Mouse (Mus musculus) intestine, embryonic 15.5 days (tissue): ENCODE data around the gene Emc3. TPM values are rescaled to one million over a fixed set of nuclear protein-coding genes. Genes with fewer than 3 reads are reported as not detected.
A peak's percentile ranks its signal among the peaks of the same experiment; 100 is the strongest.

ENCODE experiments used
- ATAC-seq: fragments of 200-750 bp; cut with Nextera tagmentation; 2 replicates; pipeline ENCODE4 v1.8.0; 2017; ENCODE audit warnings: moderate TSS enrichment, moderate library complexity
- H3K27ac ChIP-seq: fragments of 300-500 bp; sonication (generic); 2 replicates; pipeline ENCODE4 v1.5.1; 2015; ENCODE audit warnings: mild to moderate bottlenecking, inconsistent platforms
- H3K27me3 ChIP-seq: fragments of 300-500 bp; sonication (generic); replicated peaks from 2 replicates; pipeline ENCODE4 v1.6.1; 2015; ENCODE audit warnings: inconsistent platforms
- H3K36me3 ChIP-seq: fragments of 300-500 bp; sonication (generic); 2 replicates; pipeline ENCODE4 v1.6.1; 2015; ENCODE audit warnings: inconsistent platforms
- H3K4me1 ChIP-seq: fragments of 300-500 bp; sonication (generic); replicated peaks from 2 replicates; pipeline ENCODE4 v1.6.1; 2015; ENCODE audit warnings: inconsistent platforms
- H3K4me2 ChIP-seq: fragments of 300-500 bp; sonication (generic); replicated peaks from 2 replicates; pipeline ENCODE4 v1.6.1; 2015; ENCODE audit warnings: mild to moderate bottlenecking, inconsistent platforms
- H3K4me3 ChIP-seq: fragments of 300-500 bp; sonication (generic); replicated peaks from 2 replicates; pipeline ENCODE4 v1.5.1; 2015; ENCODE audit warnings: inconsistent platforms
- H3K9ac ChIP-seq: fragments of 300-500 bp; sonication (generic); 2 replicates; pipeline ENCODE4 v1.6.1; 2015; ENCODE audit warnings: inconsistent platforms
- H3K9me3 ChIP-seq: fragments of 300-500 bp; sonication (generic); 2 replicates; pipeline ENCODE4 v1.6.1; 2016; ENCODE audit warnings: inconsistent platforms
- WGBS: fragments of 180-500 bp; shearing (Covaris S2); methylation state at CpG from one replicate; pipeline ENCODE4 v1.1.7; 2015; 5-methylcytosine and 5-hydroxymethylcytosine counted together
- polyA plus RNA-seq: library from polyadenylated mRNA; unstranded; fragments of >200 nt; fragmentation: Nextera tagmentation; extraction: Ambion mirVana; gene quantifications from 2 replicates; pipeline ENCODE4 v1.2.1, GENCODE M21; 2015

Gene Emc3
- polyA plus RNA-seq, 1 experiment from 2014 or later: 88.3 TPM

GRCm38 (mm10) chr6:113514600-113514999, 16.9 kb downstream of the Emc3 start:
- no peaks in the 10 kb centered on the region for H3K4me1 ChIP-seq
- no peak overlapping the region for H3K9ac ChIP-seq
- H3K4me3 ChIP-seq: no peak overlapping the region
- H3K4me2 ChIP-seq: no peak overlapping the region
- WGBS: 96% methylated on average over 3 of the region's 3 CpGs
- peaks cover 55% of the 10 kb centered on the region for H3K36me3 ChIP-seq
- H3K27me3 ChIP-seq: no peaks in the 10 kb centered on the region
- no peak for ATAC-seq
- H3K9me3 ChIP-seq: no peaks in the 10 kb centered on the region
- no peak overlapping the region for H3K27ac ChIP-seq

DNA sequence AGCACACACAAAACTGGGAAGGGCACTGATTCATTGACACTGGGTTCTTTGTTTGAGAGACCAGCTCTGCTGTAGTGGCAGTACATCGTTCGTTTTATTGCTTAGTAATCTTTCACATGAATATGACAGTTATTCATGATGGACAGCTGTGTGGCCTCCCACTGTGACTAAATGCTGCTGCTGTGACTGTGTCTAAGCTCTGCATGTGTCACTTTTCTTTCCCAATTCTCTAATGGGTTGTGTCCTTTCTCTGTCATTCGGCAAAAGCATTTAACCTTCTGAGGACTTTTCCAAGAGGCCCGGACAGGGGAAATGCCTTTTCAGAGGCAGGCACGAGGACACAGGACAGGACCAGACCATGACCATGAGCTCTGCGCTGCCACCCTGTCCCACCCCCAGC, 17.5 kb downstream of the Emc3 start:
- no peaks in the 10 kb centered on the region for H3K9me3 ChIP-seq
- no peak overlapping the region for H3K4me3 ChIP-seq
- H3K4me1 ChIP-seq: no peaks in the 10 kb centered on the region
- no peak overlapping the region for H3K27ac ChIP-seq
- H3K27me3 ChIP-seq: no peaks in the 10 kb centered on the region
- peaks cover 49% of the 10 kb centered on the region for H3K36me3 ChIP-seq
- ATAC-seq: peak; percentile 20; the same call in 1 of the 2 replicates
- H3K9ac ChIP-seq: no peak overlapping the region
- H3K4me2 ChIP-seq: no peak overlapping the region
- WGBS: 87% methylated on average over 6 of the region's 6 CpGs

DNA sequence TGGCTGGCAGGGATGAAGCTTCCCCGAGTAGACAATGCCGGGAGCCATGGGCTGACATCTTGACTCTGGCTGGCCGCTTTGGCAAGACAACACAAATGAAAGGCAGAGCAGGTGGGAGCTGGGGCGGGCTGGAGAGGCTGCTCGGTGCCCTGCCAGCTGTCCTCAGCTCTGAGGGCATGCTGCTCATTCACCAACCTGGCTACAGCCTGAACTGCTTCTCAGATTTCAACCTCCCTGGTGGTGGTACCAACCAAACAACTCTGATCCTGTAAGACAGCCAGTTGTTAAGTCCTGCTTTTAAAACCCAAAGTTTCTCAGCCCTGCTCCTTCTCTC, 22.5 kb downstream of the Emc3 start:
- 41% methylated on average over 5 of the region's 5 CpGs for WGBS
- no peak overlapping the region for H3K9ac ChIP-seq
- H3K9me3 ChIP-seq: no peaks in the 10 kb centered on the region
- 0 out of 2 replicates have a peak, but pooled peaks cover 9% of the 10 kb centered on the region for H3K36me3 ChIP-seq
- H3K27ac ChIP-seq: no peak overlapping the region
- H3K4me1 ChIP-seq: no peaks in the 10 kb centered on the region
- H3K4me2 ChIP-seq: no peak overlapping the region
- H3K4me3 ChIP-seq: no peak overlapping the region
- no peaks in the 10 kb centered on the region for H3K27me3 ChIP-seq
- no peak for ATAC-seq

- H3K27ac ChIP-seq: no peak overlapping the region
- H3K9me3 ChIP-seq: no peaks in the 10 kb centered on the region
- H3K9ac ChIP-seq: no peak overlapping the region
- H3K4me2 ChIP-seq: no peak overlapping the region
- no peaks in the 10 kb centered on the region for H3K4me1 ChIP-seq
- H3K27me3 ChIP-seq: no peaks in the 10 kb centered on the region
- 66% methylated on average over 7 of the region's 7 CpGs for WGBS
- H3K36me3 ChIP-seq: 0 out of 2 replicates have a peak, but pooled peaks cover 4% of the 10 kb centered on the region
- no peak for ATAC-seq
- H3K4me3 ChIP-seq: no peak overlapping the region
Observed at GRCm38 (mm10) chr6:113508272-113508946, 23.0 kb downstream of the Emc3 start.

GRCm38 (mm10) chr6:113507130-113507529, 24.3 kb downstream of the Emc3 start:
- Histone ChIP-seq H3K9ac (no peak overlapping the region), H3K27me3 (no peaks in the 10 kb centered on the region), H3K9me3 (no peaks in the 10 kb centered on the region), H3K36me3 (no peaks in the 10 kb centered on the region), H3K4me3 (no peak overlapping the region), H3K4me2 (no peak overlapping the region), H3K4me1 (no peaks in the 10 kb centered on the region), H3K27ac (no peak overlapping the region)
- no peak for ATAC-seq

- Histone ChIP-seq H3K36me3 (no peaks in the 10 kb centered on the region), H3K9me3 (no peaks in the 10 kb centered on the region), H3K4me1 (peaks cover 6% of the 10 kb centered on the region), H3K4me3 (no peak overlapping the region), H3K9ac (no peak overlapping the region), H3K27me3 (peaks cover 13% of the 10 kb centered on the region), H3K4me2 (no peak overlapping the region), H3K27ac (no peak overlapping the region)
- ATAC-seq: no peak
- WGBS: 88% methylated on average over 1 of the region's 1 CpGs
Observed at GRCm38 (mm10) chr6:113505689-113506088, 25.8 kb downstream of the Emc3 start.

GRCm38 (mm10) chr6:113502801-113503200, 28.7 kb downstream of the Emc3 start:
- ATAC-seq: no peak
- Histone ChIP-seq H3K9me3 (no peaks in the 10 kb centered on the region), H3K4me3 (no peak overlapping the region), H3K4me1 (peaks cover 6% of the 10 kb centered on the region), H3K4me2 (no peak overlapping the region), H3K27me3 (peaks cover 19% of the 10 kb centered on the region), H3K36me3 (no peaks in the 10 kb centered on the region), H3K27ac (no peak overlapping the region), H3K9ac (no peak overlapping the region)
- 87% methylated on average over 2 of the region's 2 CpGs for WGBS

- 0 out of 2 replicates have a peak, but pooled peaks have one; percentile 39 for ATAC-seq
- peak within 1 kb of the TSS; percentile 32; the same call in 1 of the 2 replicates for H3K9ac ChIP-seq
- WGBS: 4% methylated on average over 32 of the region's 32 CpGs
Observed at GRCm38 (mm10) chr6:113501388-113502084, 29.9 kb downstream of the Emc3 start, which contains the start of gene Prrt3. Gene Prrt3 (minus strand): TSS chr6:113501931.

DNA sequence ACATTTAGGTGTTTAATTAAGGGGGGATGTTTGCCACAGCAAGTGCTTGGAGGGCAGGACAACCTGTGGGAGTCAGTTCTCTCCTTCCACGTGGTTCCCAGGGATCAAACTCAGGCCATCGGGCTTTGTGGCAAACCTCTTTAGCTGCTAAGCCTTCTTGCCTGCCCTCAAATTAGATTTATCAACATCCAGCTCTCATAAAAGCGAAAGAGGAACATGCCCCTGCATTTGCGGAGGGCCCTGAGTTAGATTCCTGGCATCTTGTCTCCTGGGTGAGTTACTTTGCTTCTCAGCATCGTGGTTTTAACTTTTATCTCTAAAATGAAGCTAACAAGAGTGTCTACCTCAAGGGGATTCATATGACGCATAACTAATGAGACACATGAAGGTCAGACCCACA, 32.1 kb downstream of the Emc3 start:
- H3K27ac ChIP-seq: no peak overlapping the region
- WGBS: 77% methylated on average over 6 of the region's 6 CpGs
- no peak overlapping the region for H3K9ac ChIP-seq
- no peaks in the 10 kb centered on the region for H3K36me3 ChIP-seq
- H3K9me3 ChIP-seq: no peaks in the 10 kb centered on the region
- peaks cover 12% of the 10 kb centered on the region for H3K4me1 ChIP-seq
- no peak overlapping the region for H3K4me3 ChIP-seq
- no peak for ATAC-seq
- H3K27me3 ChIP-seq: peaks cover 42% of the 10 kb centered on the region
- H3K4me2 ChIP-seq: no peak overlapping the region

More at GRCm38 (mm10) chr6:113501388-113502084, 29.9 kb downstream of the Emc3 start, which contains the start of gene Prrt3:
- no peak within 1 kb of the TSS for H3K27ac ChIP-seq
- peaks cover 6% of the 10 kb centered on the region for H3K4me1 ChIP-seq
- no peaks in the 10 kb centered on the region for H3K36me3 ChIP-seq
- peak within 1 kb of the TSS; percentile 37 for H3K4me3 ChIP-seq
- H3K4me2 ChIP-seq: peak within 1 kb of the TSS; percentile 71
- peaks cover 27% of the 10 kb centered on the region for H3K27me3 ChIP-seq
- no peaks in the 10 kb centered on the region for H3K9me3 ChIP-seq

- peaks cover 6% of the 10 kb centered on the region for H3K4me1 ChIP-seq
- peak overlapping the region; percentile 44 for H3K4me3 ChIP-seq
- peak overlapping the region; percentile 86 for H3K4me2 ChIP-seq
- peaks cover 3% of the 10 kb centered on the region; the same call in 1 of the 2 replicates for H3K36me3 ChIP-seq
- H3K27ac ChIP-seq: no peak overlapping the region
- WGBS: 35% methylated on average over 28 of the region's 28 CpGs
- H3K9ac ChIP-seq: peak overlapping the region; percentile 47; the same call in 1 of the 2 replicates
- peak; percentile 18 for ATAC-seq
- no peaks in the 10 kb centered on the region for H3K9me3 ChIP-seq
- H3K27me3 ChIP-seq: peaks cover 23% of the 10 kb centered on the region
Observed at GRCm38 (mm10) chr6:113495071-113495675, 36.3 kb downstream of the Emc3 start.

DNA sequence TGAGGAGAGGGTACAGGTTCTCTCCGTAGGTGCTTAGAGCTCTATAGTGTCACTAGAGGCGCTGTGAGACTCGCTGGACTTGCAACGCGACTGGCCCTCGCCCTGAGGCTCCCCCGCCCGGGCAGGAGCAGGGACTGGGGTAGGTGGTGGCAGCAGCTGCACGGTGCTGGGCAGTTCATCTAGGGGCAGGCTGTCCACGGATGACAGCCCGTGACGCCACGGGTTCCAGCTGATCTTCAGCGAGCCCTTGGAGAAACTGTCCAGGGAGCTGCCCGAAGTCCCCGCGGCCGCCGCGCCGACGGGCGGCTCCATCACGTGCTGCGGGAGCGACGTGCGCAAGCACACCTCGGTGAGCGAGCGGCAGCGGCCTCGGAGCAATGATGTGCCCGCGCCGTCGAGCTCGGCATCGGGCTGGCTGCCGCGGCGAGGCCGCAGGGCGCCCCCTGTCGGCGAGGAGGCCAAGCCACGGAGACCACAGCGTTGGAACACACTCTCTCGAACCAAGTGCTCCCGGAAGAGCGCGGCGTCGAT, 37.1 kb downstream of the Emc3 start:
- Histone ChIP-seq H3K36me3 (peaks cover 9% of the 10 kb centered on the region; the same call in 1 of the 2 replicates), H3K9ac (peak overlapping the region; percentile 47), H3K27me3 (peaks cover 22% of the 10 kb centered on the region), H3K4me2 (peak overlapping the region; percentile 86), H3K9me3 (no peaks in the 10 kb centered on the region), H3K4me1 (peaks cover 6% of the 10 kb centered on the region), H3K4me3 (peak overlapping the region; percentile 44), H3K27ac (no peak overlapping the region)
- 1% methylated on average over 54 of the region's 54 CpGs for WGBS
- ATAC-seq: peak; percentile 90
